Mouse (Mus musculus): ENCODE results near the gene Otud7b. TPM values are rescaled to one million over a fixed set of nuclear protein-coding genes. Genes with fewer than 3 reads are reported as not detected.

Otud7b gene
- polyA plus RNA-seq, 1 experiment, result not detected

DNA sequence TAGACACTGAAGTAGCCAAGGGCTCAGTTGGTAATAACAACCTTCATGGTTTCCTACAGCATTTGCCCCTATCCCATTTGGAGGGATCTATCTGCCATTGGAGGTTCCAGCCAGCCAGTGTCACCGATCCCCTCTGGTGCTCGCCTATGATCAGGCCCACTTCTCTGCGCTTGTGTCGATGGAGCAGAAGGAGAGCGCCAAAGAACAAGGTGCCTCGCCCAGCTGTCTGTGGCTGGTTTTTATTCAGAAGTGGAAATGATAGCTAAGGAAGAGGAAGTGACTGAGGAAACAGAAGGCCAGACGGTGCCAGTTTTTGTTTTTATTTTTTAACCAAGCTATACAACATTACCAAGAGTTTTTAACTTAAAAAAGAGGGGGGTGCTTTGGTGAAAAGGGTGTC lies 47.5 kb downstream of the Otud7b start:
- TF ChIP-seq CTCF (IDR thresholded peaks at IDR 0.05; ENCODE audit: insufficient read depth, low read depth, low read length) (no peak), POLR2A (IDR thresholded peaks at IDR 0.05; ENCODE audit: insufficient read depth, low read depth, low read length) (no peak)
- H3K4me3 ChIP-seq (ENCODE audit: insufficient read depth, low read depth, low read length), result no peak overlapping the region
- WGBS, result 71% methylated on average over 7 of the region's 7 CpGs
- no peak overlapping the region for H3K27ac ChIP-seq (ENCODE audit: insufficient read depth, low read depth, low read length)
- peaks cover 13% of the 10 kb centered on the region for H3K4me1 ChIP-seq (ENCODE audit: control insufficient read depth, insufficient read depth, low read length)

DNA sequence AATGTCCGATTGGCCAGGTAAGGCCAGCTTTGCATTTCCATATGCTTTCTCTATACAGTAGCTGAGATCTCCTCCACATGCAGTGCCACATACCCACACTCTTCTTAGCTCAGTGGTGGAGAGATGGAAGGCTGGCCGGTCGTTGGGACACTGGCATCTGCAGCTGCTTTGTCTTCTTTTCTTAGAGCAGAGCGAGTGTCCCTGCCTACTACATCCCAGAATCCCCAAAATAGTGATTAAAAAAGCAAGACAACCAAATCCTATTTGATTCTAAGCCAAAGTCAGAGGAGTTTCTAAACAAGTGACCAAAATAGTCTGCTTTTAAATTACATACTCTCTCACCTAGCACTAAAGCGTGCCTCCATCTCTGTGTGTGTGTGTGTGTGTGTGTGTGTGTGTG lies 48.3 kb downstream of the Otud7b start:
- Histone ChIP-seq H3K27ac (ENCODE audit: insufficient read depth, low read depth, low read length) (peak overlapping the region; percentile 52), H3K4me1 (ENCODE audit: control insufficient read depth, insufficient read depth, low read length) (peaks cover 13% of the 10 kb centered on the region), H3K4me3 (ENCODE audit: insufficient read depth, low read depth, low read length) (no peak overlapping the region)
- TF ChIP-seq POLR2A (IDR thresholded peaks at IDR 0.05; ENCODE audit: insufficient read depth, low read depth, low read length) (no peak), CTCF (IDR thresholded peaks at IDR 0.05; ENCODE audit: insufficient read depth, low read depth, low read length) (no peak)
- 49% methylated on average over 5 of the region's 5 CpGs for WGBS

DNA sequence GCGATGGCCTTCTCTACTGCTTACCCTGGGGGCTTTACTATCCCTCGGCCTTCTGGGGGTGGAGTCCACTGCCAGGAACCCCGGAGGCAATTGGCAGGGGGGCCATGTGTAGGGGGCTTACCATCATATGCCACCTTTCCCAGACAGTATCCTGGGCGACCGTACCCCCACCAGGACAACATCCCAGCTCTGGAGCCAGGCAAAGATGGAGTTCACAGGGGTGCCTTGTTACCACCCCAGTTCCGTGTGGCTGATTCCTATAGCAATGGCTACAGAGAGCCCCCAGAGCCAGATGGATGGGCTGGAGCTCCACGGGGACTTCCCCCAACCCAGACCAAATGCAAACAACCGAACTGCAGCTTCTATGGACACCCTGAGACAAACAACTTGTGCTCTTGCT lies 51.2 kb downstream of the Otud7b start:
- TF ChIP-seq CTCF (IDR thresholded peaks at IDR 0.05; ENCODE audit: insufficient read depth, low read depth, low read length), result no peak
- 0 out of 2 replicates have a peak, but pooled peaks have one; percentile 15 for TF ChIP-seq POLR2A (IDR thresholded peaks at IDR 0.05; ENCODE audit: insufficient read depth, low read depth, low read length)
- Histone ChIP-seq H3K4me3 (ENCODE audit: insufficient read depth, low read depth, low read length) (no peak overlapping the region), H3K27ac (ENCODE audit: insufficient read depth, low read depth, low read length) (no peak overlapping the region), H3K4me1 (ENCODE audit: control insufficient read depth, insufficient read depth, low read length) (peaks cover 18% of the 10 kb centered on the region)
- 90% methylated on average over 8 of the region's 8 CpGs for WGBS

DNA sequence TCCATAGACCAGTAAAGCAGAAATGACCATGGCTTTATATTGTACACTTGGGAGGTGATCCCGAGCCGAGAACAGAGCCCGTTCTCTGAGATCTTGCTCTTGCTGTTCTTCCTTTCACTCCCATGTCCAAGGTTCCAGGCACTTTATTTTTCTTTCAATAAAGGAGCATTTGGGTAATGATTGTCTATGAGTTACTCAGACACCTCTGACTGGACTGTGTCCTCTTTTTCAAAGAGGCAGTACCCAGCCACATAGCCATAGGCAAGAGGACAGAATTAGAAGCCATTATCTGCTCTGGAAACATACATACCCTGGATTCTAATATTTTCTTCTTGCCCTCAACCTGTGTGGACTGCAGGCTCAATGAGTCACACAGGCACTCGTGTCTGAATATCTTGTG lies 55.5 kb downstream of the Otud7b start:
- WGBS, result 57% methylated on average over 4 of the region's 4 CpGs
- no peak overlapping the region for H3K4me3 ChIP-seq (ENCODE audit: insufficient read depth, low read depth, low read length)
- H3K4me1 ChIP-seq (ENCODE audit: control insufficient read depth, insufficient read depth, low read length), result peaks cover 19% of the 10 kb centered on the region
- H3K27ac ChIP-seq (ENCODE audit: insufficient read depth, low read depth, low read length), result peak overlapping the region; percentile 98
- TF ChIP-seq CTCF (IDR thresholded peaks at IDR 0.05; ENCODE audit: insufficient read depth, low read depth, low read length) (no peak), POLR2A (IDR thresholded peaks at IDR 0.05; ENCODE audit: insufficient read depth, low read depth, low read length) (no peak)

DNA sequence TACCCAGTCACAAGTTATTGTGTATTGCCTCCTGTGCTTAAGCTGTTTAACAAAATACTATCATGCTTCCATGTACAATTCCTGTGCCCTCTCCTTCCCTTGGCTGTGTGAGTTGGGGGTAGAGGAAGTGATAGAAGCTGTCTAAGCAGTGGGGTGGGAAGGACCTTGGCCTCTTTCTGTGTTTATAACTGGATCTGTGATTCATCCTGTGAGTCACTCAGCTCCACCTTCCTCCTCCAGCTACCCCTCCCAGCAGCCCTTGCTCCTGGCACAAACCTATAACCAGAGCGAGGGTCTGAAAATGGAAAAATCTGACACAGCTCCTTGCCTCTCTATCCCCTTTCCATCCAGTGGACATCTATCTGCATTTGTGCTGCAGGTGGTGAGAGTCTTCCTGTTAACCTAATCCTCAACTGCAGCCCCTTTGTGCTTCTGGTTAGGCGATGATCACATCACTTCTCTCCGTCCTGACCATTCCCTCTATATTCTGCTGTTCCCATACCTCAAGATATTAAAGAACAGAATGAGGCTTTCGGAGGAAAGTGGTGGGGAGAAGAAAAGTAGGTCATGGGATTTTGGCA lies 56.0 kb downstream of the Otud7b start:
- peaks cover 18% of the 10 kb centered on the region for H3K4me1 ChIP-seq (ENCODE audit: control insufficient read depth, insufficient read depth, low read length)
- no peak for TF ChIP-seq CTCF (IDR thresholded peaks at IDR 0.05; ENCODE audit: insufficient read depth, low read depth, low read length)
- no peak for TF ChIP-seq POLR2A (IDR thresholded peaks at IDR 0.05; ENCODE audit: insufficient read depth, low read depth, low read length)
- 13% methylated on average over 4 of the region's 4 CpGs for WGBS
- no peak overlapping the region for H3K4me3 ChIP-seq (ENCODE audit: insufficient read depth, low read depth, low read length)
- H3K27ac ChIP-seq (ENCODE audit: insufficient read depth, low read depth, low read length), result peak overlapping the region; percentile 98

DNA sequence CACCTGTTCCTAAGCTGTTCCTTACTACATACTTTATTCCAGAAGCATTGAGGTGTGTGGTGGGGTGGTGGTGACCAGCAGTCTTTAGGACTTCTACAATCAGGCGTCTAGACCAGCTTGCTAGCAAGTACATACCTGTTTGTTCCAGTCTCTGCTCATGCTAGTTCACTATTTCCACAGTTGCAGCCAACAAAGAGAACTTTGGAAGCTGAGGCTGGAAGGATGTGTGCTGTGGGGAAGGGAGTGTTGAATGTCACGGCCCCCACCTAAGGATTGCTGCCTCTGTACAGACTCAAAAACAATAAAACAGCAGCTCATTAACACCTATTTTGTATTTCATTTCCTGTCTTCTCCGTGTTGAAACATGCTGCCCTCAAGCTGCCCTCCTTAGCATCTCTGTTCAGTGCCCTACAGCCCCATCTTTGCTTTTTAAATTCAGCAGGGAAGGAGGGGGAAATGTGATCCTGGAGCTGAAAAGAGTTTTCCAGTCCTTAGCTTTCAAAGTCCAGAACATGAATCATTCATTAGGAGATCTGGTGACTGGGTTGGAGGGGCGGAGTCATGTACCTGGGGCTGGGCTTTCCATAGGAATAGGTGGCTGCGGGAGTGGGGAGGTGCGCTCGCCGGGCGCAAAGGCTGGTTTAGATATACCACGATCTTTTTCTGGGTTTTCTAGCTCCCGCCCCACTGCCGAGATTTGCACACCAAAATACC lies 56.6 kb downstream of the Otud7b start:
- peak overlapping the region; percentile 47 for H3K4me3 ChIP-seq (ENCODE audit: insufficient read depth, low read depth, low read length)
- peaks cover 18% of the 10 kb centered on the region for H3K4me1 ChIP-seq (ENCODE audit: control insufficient read depth, insufficient read depth, low read length)
- peak overlapping the region; percentile 98 for H3K27ac ChIP-seq (ENCODE audit: insufficient read depth, low read depth, low read length)
- 3% methylated on average over 12 of the region's 12 CpGs for WGBS
- TF ChIP-seq CTCF (IDR thresholded peaks at IDR 0.05; ENCODE audit: insufficient read depth, low read depth, low read length) (no peak), POLR2A (IDR thresholded peaks at IDR 0.05; ENCODE audit: insufficient read depth, low read depth, low read length) (no peak)

DNA sequence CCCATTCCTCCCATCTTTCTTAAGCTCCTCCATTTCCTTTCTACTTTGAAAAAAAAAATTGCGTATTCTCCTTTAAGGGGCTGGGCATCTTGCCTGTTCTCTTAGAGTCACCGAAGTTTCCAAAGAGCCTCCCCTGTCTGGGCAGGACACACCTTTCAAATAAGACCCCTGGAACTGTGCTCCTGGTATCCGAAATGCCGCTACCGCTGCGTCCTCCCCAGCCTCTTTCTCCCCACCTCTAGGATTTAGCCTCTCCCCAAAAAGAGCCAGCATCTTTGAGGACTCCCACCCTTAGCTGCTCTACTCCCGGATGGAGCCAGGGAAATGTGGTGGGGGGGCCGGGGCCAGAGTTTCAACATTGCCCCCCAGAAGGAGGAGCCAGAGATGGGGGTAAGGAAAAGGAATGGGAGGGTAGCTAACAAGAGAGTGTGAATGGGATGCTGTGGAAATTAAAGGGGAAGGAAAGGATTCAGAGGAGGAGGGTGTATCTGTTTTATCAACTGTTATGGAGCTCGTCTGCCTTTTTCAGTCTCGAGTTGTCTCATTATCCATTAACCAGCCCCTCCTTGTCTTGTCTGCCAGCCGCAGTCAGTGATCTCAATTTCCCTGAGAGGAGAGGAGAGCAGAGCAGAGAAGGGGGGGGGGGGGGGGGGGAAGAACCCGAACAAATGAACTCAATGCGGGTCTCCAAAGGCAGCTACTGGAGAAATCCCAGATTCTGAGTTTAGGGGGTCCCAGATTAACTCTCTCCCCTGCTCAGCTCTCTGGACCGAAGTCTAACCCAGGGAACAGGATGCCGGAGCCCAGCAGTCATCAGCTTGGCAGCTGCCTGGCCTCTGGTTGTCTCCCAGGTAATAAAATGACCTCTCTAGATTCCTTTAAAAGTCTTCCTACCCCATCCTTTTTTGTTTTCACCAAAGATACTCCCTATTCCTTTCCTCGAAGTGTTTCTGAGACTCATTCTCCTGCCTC lies 57.8 kb downstream of the Otud7b start, which contains the start of gene Mtmr11:
Gene Mtmr11 (plus strand): TSS at position 136 of the 972 bp plus-strand sequence.
- TF ChIP-seq POLR2A (IDR thresholded peaks at IDR 0.05; ENCODE audit: insufficient read depth, low read depth, low read length), result 0 out of 2 replicates have a peak, but pooled peaks have one; percentile 16
- TF ChIP-seq CTCF (IDR thresholded peaks at IDR 0.05; ENCODE audit: insufficient read depth, low read depth, low read length), result no peak
- H3K4me1 ChIP-seq (ENCODE audit: control insufficient read depth, insufficient read depth, low read length), result peaks cover 18% of the 10 kb centered on the region
- H3K27ac ChIP-seq (ENCODE audit: insufficient read depth, low read depth, low read length), result peak within 1 kb of the TSS; percentile 98
- 3% methylated on average over 16 of the region's 16 CpGs for WGBS
- peak within 1 kb of the TSS; percentile 62 for H3K4me3 ChIP-seq (ENCODE audit: insufficient read depth, low read depth, low read length)

DNA sequence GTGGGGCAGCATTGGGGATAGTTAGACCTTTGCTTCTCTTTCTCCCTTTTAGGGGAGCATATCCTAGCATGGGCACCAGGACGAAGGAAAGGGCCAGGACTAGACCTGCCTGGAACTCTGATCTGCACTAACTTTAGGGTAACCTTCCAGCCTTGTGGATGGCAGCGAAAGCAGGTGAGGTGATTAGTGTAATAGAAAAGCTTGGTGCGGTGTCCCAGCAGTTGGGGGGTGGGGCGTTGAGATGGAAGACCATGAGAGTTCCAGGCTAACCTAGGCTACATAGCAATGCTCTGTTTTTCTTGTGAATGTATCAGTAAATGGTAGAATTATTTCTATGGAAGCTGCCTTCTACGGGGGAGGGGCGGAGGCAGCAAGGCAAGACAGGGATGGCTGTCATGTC lies 58.7 kb downstream of the Otud7b start:
- H3K27ac ChIP-seq (ENCODE audit: insufficient read depth, low read depth, low read length), result no peak overlapping the region
- H3K4me3 ChIP-seq (ENCODE audit: insufficient read depth, low read depth, low read length), result no peak overlapping the region
- TF ChIP-seq CTCF (IDR thresholded peaks at IDR 0.05; ENCODE audit: insufficient read depth, low read depth, low read length) (no peak), POLR2A (IDR thresholded peaks at IDR 0.05; ENCODE audit: insufficient read depth, low read depth, low read length) (no peak)
- H3K4me1 ChIP-seq (ENCODE audit: control insufficient read depth, insufficient read depth, low read length), result peaks cover 18% of the 10 kb centered on the region
- WGBS, result 91% methylated on average over 6 of the region's 6 CpGs

Data from olfactory bulb, adult 2 months (tissue).